Mouse (Mus musculus) liver, postnatal 0 days (tissue): ENCODE data around the gene Pym1. TPM values are rescaled to one million over a fixed set of nuclear protein-coding genes. Genes with fewer than 3 reads are reported as not detected.

Source experiments
- ATAC-seq: fragments of 200-750 bp; cut with Nextera tagmentation; 2 replicates; pipeline ENCODE4 v1.8.0; 2017; ENCODE audit warnings: mild to moderate bottlenecking, moderate library complexity
- DNase-seq: peaks from one replicate; pipeline ENCODE4 v3.0.0-alpha.2; 2016
- H3K27ac ChIP-seq: fragments of 300-500 bp; sonication (generic); 2 replicates; pipeline ENCODE4 v1.5.1; 2014; ENCODE audit warnings: antibody characterized with exemption, moderate library complexity, mild to moderate bottlenecking, low read depth
- H3K27me3 ChIP-seq: fragments of 300-500 bp; sonication (generic); 2 replicates; pipeline ENCODE4 v1.6.1; 2014; ENCODE audit warnings: low read length, control low read depth, mixed read lengths; ENCODE audit not compliant: insufficient read depth
- H3K36me3 ChIP-seq: fragments of 300-500 bp; sonication (generic); replicated peaks from 2 replicates; pipeline ENCODE4 v1.6.1; 2014; ENCODE audit warnings: mild to moderate bottlenecking, control low read depth, low read length, moderate library complexity, mixed read lengths; ENCODE audit not compliant: insufficient read depth
- H3K4me1 ChIP-seq: fragments of 300-500 bp; sonication (generic); 2 replicates; pipeline ENCODE4 v1.6.1; 2014; ENCODE audit warnings: antibody characterized with exemption, mild to moderate bottlenecking, control low read depth; ENCODE audit not compliant: insufficient read depth
- H3K4me2 ChIP-seq: fragments of 300-500 bp; sonication (generic); 2 replicates; pipeline ENCODE4 v1.6.1; 2014; ENCODE audit warnings: low read depth, mild to moderate bottlenecking, low read length, moderate library complexity, mixed read lengths
- H3K4me3 ChIP-seq: fragments of 300-500 bp; sonication (generic); 2 replicates; pipeline ENCODE4 v1.5.1; 2014; ENCODE audit warnings: low read depth, low read length
- H3K9ac ChIP-seq: fragments of 300-500 bp; sonication (generic); replicated peaks from 2 replicates; pipeline ENCODE4 v1.6.1; 2014; ENCODE audit warnings: mild to moderate bottlenecking, moderate library complexity
- H3K9me3 ChIP-seq: fragments of 300-500 bp; sonication (generic); 2 replicates; pipeline ENCODE4 v1.6.1; 2016; ENCODE audit warnings: mild to moderate bottlenecking, control low read depth, low read length, mixed read lengths
- CTCF ChIP-seq: sonication (generic); IDR thresholded peaks from 2 replicates; pipeline ENCODE4 v1.5.1; 2016; ENCODE audit warnings: antibody characterized with exemption, low read depth
- EP300 ChIP-seq: IDR thresholded peaks from 2 replicates; pipeline ENCODE4 v1.6.1; 2016; ENCODE audit warnings: antibody characterized with exemption, low read depth, mild to moderate bottlenecking
- WGBS: fragments of 180-500 bp; shearing (Covaris S2); extraction: QIAGEN DNeasy Blood & Tissue Kit; methylation state at CpG from one replicate; pipeline ENCODE4 v1.1.7; 2014; ENCODE audit not compliant: insufficient replicate concordance; 5-methylcytosine and 5-hydroxymethylcytosine counted together
- polyA plus RNA-seq: library from polyadenylated mRNA; unstranded; fragments of >200 nt; fragmentation: Nextera tagmentation; extraction: Ambion mirVana; gene quantifications from 2 replicates; pipeline ENCODE4 v1.2.1, GENCODE M21; 2015

Pym1 gene
- polyA plus RNA-seq, 1 experiment from 2014 or later, result 14.9 TPM

- TF ChIP-seq CTCF, result peak; percentile 29
- no peak for TF ChIP-seq EP300
- ATAC-seq (no peak), DNase-seq (no peak)
- Histone ChIP-seq H3K9me3 (no peaks in the 10 kb centered on the region), H3K4me1 (no peaks in the 10 kb centered on the region; the same call in 1 of the 2 replicates), H3K27ac (no peak overlapping the region), H3K4me2 (no peak overlapping the region), H3K4me3 (no peak overlapping the region), H3K27me3 (no peaks in the 10 kb centered on the region), H3K9ac (no peak overlapping the region), H3K36me3 (peaks cover 10% of the 10 kb centered on the region; the same call in 1 of the 2 replicates)
These were observed 44.4 kb downstream of the Pym1 start for GRCm38 (mm10) chr10:128792041-128792440.

- H3K9ac ChIP-seq, result no peak overlapping the region
- H3K4me2 ChIP-seq, result no peak overlapping the region
- H3K27ac ChIP-seq, result no peak overlapping the region
- no peaks in the 10 kb centered on the region for H3K27me3 ChIP-seq
- peaks cover 10% of the 10 kb centered on the region; the same call in 1 of the 2 replicates for H3K36me3 ChIP-seq
- no peak for TF ChIP-seq EP300
- no peak for TF ChIP-seq CTCF
- no peak overlapping the region for H3K4me3 ChIP-seq
- ATAC-seq (no peak), DNase-seq (no peak)
- no peaks in the 10 kb centered on the region; the same call in 1 of the 2 replicates for H3K4me1 ChIP-seq
- H3K9me3 ChIP-seq, result no peaks in the 10 kb centered on the region
- WGBS, result 84% methylated on average over 1 of the region's 1 CpGs
These were observed 45.6 kb downstream of the Pym1 start for GRCm38 (mm10) chr10:128793258-128793657.

- H3K9me3 ChIP-seq, result no peaks in the 10 kb centered on the region
- TF ChIP-seq CTCF (no peak), EP300 (no peak)
- ATAC-seq, result no peak
- no peaks in the 10 kb centered on the region; the same call in 1 of the 2 replicates for H3K4me1 ChIP-seq
- no peak for DNase-seq
- H3K9ac ChIP-seq, result no peak overlapping the region
- H3K36me3 ChIP-seq, result peaks cover 16% of the 10 kb centered on the region; the same call in 1 of the 2 replicates
- H3K27me3 ChIP-seq, result no peaks in the 10 kb centered on the region
- H3K4me2 ChIP-seq, result no peak overlapping the region
- 66% methylated on average over 5 of the region's 5 CpGs for WGBS
- H3K27ac ChIP-seq, result no peak overlapping the region
- H3K4me3 ChIP-seq, result no peak overlapping the region
These were observed 46.7 kb downstream of the Pym1 start for GRCm38 (mm10) chr10:128794391-128794790.

GRCm38 (mm10) chr10:128795581-128795980 is 47.9 kb downstream of the Pym1 start:
- H3K9me3 ChIP-seq, result no peaks in the 10 kb centered on the region
- ATAC-seq (no peak), DNase-seq (no peak)
- H3K4me1 ChIP-seq, result no peaks in the 10 kb centered on the region; the same call in 1 of the 2 replicates
- no peak overlapping the region for H3K9ac ChIP-seq
- no peak overlapping the region for H3K4me2 ChIP-seq
- peaks cover 19% of the 10 kb centered on the region; the same call in 1 of the 2 replicates for H3K36me3 ChIP-seq
- H3K4me3 ChIP-seq, result no peak overlapping the region
- no peaks in the 10 kb centered on the region for H3K27me3 ChIP-seq
- WGBS, result 89% methylated on average over 3 of the region's 3 CpGs
- no peak overlapping the region for H3K27ac ChIP-seq
- no peak for TF ChIP-seq EP300
- no peak for TF ChIP-seq CTCF

GRCm38 (mm10) chr10:128798676-128799075 is 51.0 kb downstream of the Pym1 start:
- no peak overlapping the region for H3K27ac ChIP-seq
- H3K27me3 ChIP-seq, result no peaks in the 10 kb centered on the region
- no peak for TF ChIP-seq EP300
- TF ChIP-seq CTCF, result no peak
- ATAC-seq (no peak), DNase-seq (no peak)
- H3K4me2 ChIP-seq, result no peak overlapping the region
- no peak overlapping the region for H3K4me3 ChIP-seq
- peaks cover 4% of the 10 kb centered on the region for H3K4me1 ChIP-seq
- no peaks in the 10 kb centered on the region for H3K9me3 ChIP-seq
- 89% methylated on average over 8 of the region's 8 CpGs for WGBS
- no peak overlapping the region for H3K9ac ChIP-seq
- peaks cover 19% of the 10 kb centered on the region; the same call in 1 of the 2 replicates for H3K36me3 ChIP-seq

- WGBS, result 92% methylated on average over 16 of the region's 16 CpGs
- DNase-seq (no peak), ATAC-seq (no peak)
- no peak overlapping the region for H3K9ac ChIP-seq
- no peak overlapping the region for H3K27ac ChIP-seq
- H3K36me3 ChIP-seq, result 0 out of 2 replicates have a peak, but pooled peaks cover 9% of the 10 kb centered on the region
- H3K9me3 ChIP-seq, result no peaks in the 10 kb centered on the region
- H3K4me3 ChIP-seq, result no peak overlapping the region
- peaks cover 20% of the 10 kb centered on the region for H3K4me1 ChIP-seq
- no peak overlapping the region for H3K4me2 ChIP-seq
- H3K27me3 ChIP-seq, result no peaks in the 10 kb centered on the region
- TF ChIP-seq CTCF, result no peak
- no peak for TF ChIP-seq EP300
These were observed 54.3 kb downstream of the Pym1 start for GRCm38 (mm10) chr10:128801981-128802495.
